ENCODE assay signal across 26 mouse cellular contexts in genomic region chr4:64676438-64676837, GRCm38 (mm10).
DNase-seq lines count a peak whose midpoint lies in the region; ATAC-seq and TF ChIP-seq lines count a peak whose summit lies in the region.
"Had no signal": no experiment of that assay in that cellular context is flagged by ENCODE, and none has a peak within 500 bp of the region (broad histone marks: within the 10 kb centered on the region; RNA-seq: fewer than 3 reads in every experiment).

No protein-coding gene starts in this region.

- H3K9ac ChIP-seq in intestine, embryonic 14.5 days (ENCODE audit: low read length): no peak overlapping the region
- no peak overlapping the region for H3K9ac ChIP-seq in intestine, postnatal 0 days (ENCODE audit: low read depth, low read length)
- H3K9ac ChIP-seq in midbrain, embryonic 14.5 days (replicated peaks; ENCODE audit: low read length): no peak overlapping the region
- H3K9ac ChIP-seq in midbrain, embryonic 13.5 days (replicated peaks): no peak overlapping the region
- H3K9ac ChIP-seq: forebrain, postnatal 0 days; heart, embryonic 13.5 days; limb, embryonic 13.5 days; liver, embryonic 12.5 days had no signal

- no peak for DNase-seq in intestine, embryonic 14.5 days (ENCODE audit: low spot score)
- DNase-seq in midbrain, embryonic 14.5 days: peak; percentile 28
- DNase-seq in mesoderm, embryonic 11.5 days (ENCODE audit: low read depth, low spot score): peak; percentile 13
- DNase-seq in retina, postnatal 1 day: peak; percentile 1
- no peak for DNase-seq in layer of hippocampus, adult 2 months (ENCODE audit: low spot score in 2 of 2)
- DNase-seq: adrenal gland, adult 8-10 months; cerebellum, adult 8-10 months; cerebellum, postnatal 36 days; forebrain, postnatal 0 days; gastrocnemius, postnatal 36 days; heart, adult 2 months; heart, postnatal 14 days; kidney, postnatal 10 days; lung, adult 18-20 months; lung, postnatal 10 days; thymus, adult 2 months; thymus, postnatal 4 days had no signal

- H3K36me3 ChIP-seq in intestine, embryonic 14.5 days (ENCODE audit: control insufficient read depth, insufficient read depth, low read length): no peaks in the 10 kb centered on the region
- H3K36me3 ChIP-seq in intestine, postnatal 0 days (ENCODE audit: control insufficient read depth, insufficient read depth): no peaks in the 10 kb centered on the region
- H3K36me3 ChIP-seq in midbrain, embryonic 14.5 days (ENCODE audit: control insufficient read depth, insufficient read depth, low read length): no peaks in the 10 kb centered on the region
- no peaks in the 10 kb centered on the region for H3K36me3 ChIP-seq in midbrain, embryonic 13.5 days
- H3K36me3 ChIP-seq: heart, embryonic 13.5 days; limb, embryonic 13.5 days; liver, embryonic 12.5 days had no signal

- WGBS in intestine, embryonic 14.5 days: 18% methylated on average over 6 of the region's 6 CpGs
- WGBS in intestine, postnatal 0 days: 20% methylated on average over 6 of the region's 6 CpGs
- 59% methylated on average over 6 of the region's 6 CpGs for WGBS in midbrain, embryonic 14.5 days
- WGBS in midbrain, embryonic 13.5 days: 65% methylated on average over 6 of the region's 6 CpGs

- H3K4me3 ChIP-seq in intestine, embryonic 14.5 days (ENCODE audit: low read depth, low read length): no peak overlapping the region
- no peak overlapping the region for H3K4me3 ChIP-seq in intestine, postnatal 0 days (ENCODE audit: low read depth, low read length)
- H3K4me3 ChIP-seq in midbrain, embryonic 14.5 days (replicated peaks; ENCODE audit: low read depth, low read length): no peak overlapping the region
- H3K4me3 ChIP-seq in midbrain, embryonic 13.5 days (replicated peaks): no peak overlapping the region
- H3K4me3 ChIP-seq in layer of hippocampus, adult 2 months: no peak overlapping the region
- H3K4me3 ChIP-seq: heart, adult 2 months; heart, embryonic 13.5 days; limb, embryonic 13.5 days; liver, embryonic 12.5 days had no signal

- 0 out of 2 replicates have a peak overlapping the region, but pooled peaks have one; percentile 3 for H3K27ac ChIP-seq in intestine, embryonic 14.5 days (ENCODE audit: low read depth)
- H3K27ac ChIP-seq in intestine, postnatal 0 days (ENCODE audit: low read depth, low read length): no peak overlapping the region
- H3K27ac ChIP-seq in midbrain, embryonic 14.5 days (replicated peaks; ENCODE audit: low read depth, low read length): no peak overlapping the region
- no peak overlapping the region for H3K27ac ChIP-seq in midbrain, embryonic 13.5 days
- H3K27ac ChIP-seq in layer of hippocampus, adult 2 months: no peak overlapping the region
- H3K27ac ChIP-seq: heart, adult 2 months; heart, embryonic 13.5 days; limb, embryonic 13.5 days; liver, embryonic 12.5 days; stomach, postnatal 0 days had no signal

- no peak for ATAC-seq in intestine, embryonic 14.5 days (replicated peaks; ENCODE audit: low FRiP score, low TSS enrichment, low read depth)
- ATAC-seq in intestine, postnatal 0 days: no peak
- ATAC-seq in midbrain, embryonic 14.5 days (ENCODE audit: low FRiP score, low TSS enrichment): no peak
- ATAC-seq in midbrain, embryonic 13.5 days: no peak
- ATAC-seq: activated CD4-positive, CD25-positive, alpha-beta regulatory T cell, adult 4 months; forebrain, postnatal 0 days; hindbrain, embryonic 16.5 days; intestine, embryonic 16.5 days; liver, embryonic 12.5 days had no signal

- H3K4me1 ChIP-seq in intestine, embryonic 14.5 days (replicated peaks; ENCODE audit: control insufficient read depth, insufficient read depth, low read length): no peaks in the 10 kb centered on the region
- no peaks in the 10 kb centered on the region for H3K4me1 ChIP-seq in intestine, postnatal 0 days (replicated peaks; ENCODE audit: control insufficient read depth, insufficient read depth, low read length)
- no peaks in the 10 kb centered on the region for H3K4me1 ChIP-seq in midbrain, embryonic 14.5 days (ENCODE audit: control insufficient read depth, insufficient read depth, low read length)
- H3K4me1 ChIP-seq in midbrain, embryonic 13.5 days (replicated peaks): no peaks in the 10 kb centered on the region
- H3K4me1 ChIP-seq: heart, embryonic 13.5 days; limb, embryonic 13.5 days; liver, embryonic 12.5 days had no signal

- TF ChIP-seq CTCF in intestine, postnatal 0 days (IDR thresholded peaks at IDR 0.05; ENCODE audit: low read depth): no peak
- TF ChIP-seq CTCF in layer of hippocampus, adult 2 months (conservative IDR thresholded peaks at IDR 0.05): no peak

- H3K27me3 ChIP-seq in intestine, embryonic 14.5 days (replicated peaks; ENCODE audit: control insufficient read depth, insufficient read depth, low read length): no peaks in the 10 kb centered on the region
- no peaks in the 10 kb centered on the region for H3K27me3 ChIP-seq in intestine, postnatal 0 days (replicated peaks; ENCODE audit: control insufficient read depth, insufficient read depth, low read length)
- no peaks in the 10 kb centered on the region for H3K27me3 ChIP-seq in midbrain, embryonic 14.5 days (ENCODE audit: control insufficient read depth, insufficient read depth, low read length)
- no peaks in the 10 kb centered on the region for H3K27me3 ChIP-seq in midbrain, embryonic 13.5 days
- H3K27me3 ChIP-seq: heart, embryonic 13.5 days; limb, embryonic 13.5 days; liver, embryonic 12.5 days had no signal

- no peaks in the 10 kb centered on the region for H3K9me3 ChIP-seq in intestine, embryonic 14.5 days (ENCODE audit: control insufficient read depth, low read length)
- H3K9me3 ChIP-seq in intestine, postnatal 0 days (ENCODE audit: control insufficient read depth): no peaks in the 10 kb centered on the region
- no peaks in the 10 kb centered on the region for H3K9me3 ChIP-seq in midbrain, embryonic 14.5 days (ENCODE audit: control insufficient read depth, low read length)
- H3K9me3 ChIP-seq in midbrain, embryonic 13.5 days: no peaks in the 10 kb centered on the region
- H3K9me3 ChIP-seq: heart, embryonic 13.5 days; limb, embryonic 13.5 days; liver, embryonic 12.5 days had no signal

- no peak overlapping the region for H3K4me2 ChIP-seq in intestine, embryonic 14.5 days (ENCODE audit: low read length)
- H3K4me2 ChIP-seq in intestine, postnatal 0 days (replicated peaks; ENCODE audit: low read depth): no peak overlapping the region
- no peak overlapping the region for H3K4me2 ChIP-seq in midbrain, embryonic 14.5 days (ENCODE audit: low read length)
- H3K4me2 ChIP-seq in midbrain, embryonic 13.5 days (replicated peaks): no peak overlapping the region
- H3K4me2 ChIP-seq: heart, embryonic 13.5 days; limb, embryonic 13.5 days; liver, embryonic 12.5 days had no signal

Comparison
In these comparisons a context has a peak if more than half of its experiments do, and no peak if none do; other contexts are left out.
1. DNase-seq: peak in midbrain, embryonic 14.5 days (single experiment), mesoderm, embryonic 11.5 days (single experiment) and retina, postnatal 1 day (single experiment); none in intestine, embryonic 14.5 days (single experiment) and layer of hippocampus, adult 2 months (0 of 2).